Mouse (Mus musculus) midbrain, embryonic 15.5 days (tissue): ENCODE results near the gene Fancb. TPM values are rescaled to one million over a fixed set of nuclear protein-coding genes. Genes with fewer than 3 reads are reported as not detected.

Source experiments
- polyA plus RNA-seq: library from polyadenylated mRNA; unstranded; fragments of >200 nt; fragmentation: Nextera tagmentation; extraction: Ambion mirVana; gene quantifications from 2 replicates; pipeline ENCODE4 v1.2.1, GENCODE M21; 2015

Gene Fancb
- polyA plus RNA-seq, 1 experiment from 2014 or later = 2.1 TPM

Other genes starting within 250 kb of the Fancb start
- 13.3 and 14.0 TPM in 2 replicates for gene Mospd2, start 217 bp upstream of the Fancb start, polyA plus RNA-seq
- not detected in 2 replicates for gene Gm17604, start 24.2 kb downstream of the Fancb start, polyA plus RNA-seq